Mouse (Mus musculus) MEL (cell line): Measurements from ENCODE around the gene Abcc9.

Experiments used
- CHD2 ChIP-seq: IDR thresholded peaks from 2 replicates; pipeline ENCODE4 v1.6.1; 2011; ENCODE audit warnings: low read length, improper control_type of control experiment
- CTCF ChIP-seq, 3 experiments: IDR thresholded peaks in 2 of 3; conservative IDR thresholded peaks in 1 of 3; 2 replicates each; pipeline ENCODE4 v1.5.1; 2011 to 2012; ENCODE audit warnings: low read length in 3 of 3, low read depth in 2 of 3, mild to moderate bottlenecking in 2 of 3, improper control_type of control experiment in 1 of 3, inconsistent platforms in 1 of 3, mixed read lengths in 1 of 3, moderate library complexity in 1 of 3; ENCODE audit not compliant: control insufficient read depth in 1 of 3, insufficient read depth in 1 of 3, poor library complexity in 1 of 3, severe bottlenecking in 1 of 3
- HCFC1 ChIP-seq: IDR thresholded peaks from 2 replicates; pipeline ENCODE4 v1.6.1; 2012; ENCODE audit warnings: low read depth, mild to moderate bottlenecking, inconsistent platforms, low read length, improper control_type of control experiment, moderate library complexity
- POLR2A ChIP-seq, 2 experiments: IDR thresholded peaks; 2 replicates each; pipeline ENCODE4 v1.6.1; 2011 to 2012; ENCODE audit warnings: low read length in 2 of 2, mild to moderate bottlenecking in 2 of 2, control low read depth in 1 of 2, improper control_type of control experiment in 1 of 2, low read depth in 1 of 2, moderate library complexity in 1 of 2; ENCODE audit not compliant: control insufficient read depth in 1 of 2, insufficient read depth in 1 of 2, poor library complexity in 1 of 2
- POLR2AphosphoS2 ChIP-seq: IDR thresholded peaks from 2 replicates; pipeline ENCODE4 v1.6.1; 2011; ENCODE audit warnings: low read length, improper control_type of control experiment
- SMC3 ChIP-seq: IDR thresholded peaks from 2 replicates; pipeline ENCODE4 v1.6.1; 2011; ENCODE audit warnings: low read depth, low read length, improper control_type of control experiment
- USF1 ChIP-seq: IDR thresholded peaks from 2 replicates; pipeline ENCODE4 v1.6.1; 2014; ENCODE audit warnings: low read depth, mild to moderate bottlenecking, inconsistent platforms, low read length, improper control_type of control experiment, moderate library complexity

- no peak for TF ChIP-seq CTCF (IDR thresholded peaks at IDR 0.05 in 2 of 3, conservative IDR thresholded peaks at IDR 0.05 in 1 of 3; ENCODE audit: control insufficient read depth in 1 of 3, insufficient read depth in 1 of 3, low read depth in 2 of 3, low read length in 3 of 3, poor library complexity in 1 of 3, severe bottlenecking in 1 of 3)
- no peak for TF ChIP-seq HCFC1
- TF ChIP-seq POLR2AphosphoS2 = no peak
- no peak for TF ChIP-seq POLR2A (IDR thresholded peaks at IDR 0.05; ENCODE audit: control insufficient read depth in 1 of 2, insufficient read depth in 1 of 2, low read depth in 1 of 2, low read length in 2 of 2, poor library complexity in 1 of 2)
- TF ChIP-seq CHD2 = no peak
- no peak for TF ChIP-seq SMC3
- no peak for TF ChIP-seq USF1
Observed at GRCm38 (mm10) chr6:142743193-142743592, 41.1 kb upstream of the Abcc9 start.
